Mouse (Mus musculus) liver, embryonic 16.5 days (tissue): ENCODE measurements around the gene Myl3. TPM values are rescaled to one million over a fixed set of nuclear protein-coding genes. Genes with fewer than 3 reads are reported as not detected.
A peak's percentile ranks its signal among the peaks of the same experiment; 100 is the strongest.

Source experiments
- ATAC-seq: fragments of 200-750 bp; cut with Nextera tagmentation; 2 replicates; pipeline ENCODE4 v1.8.0; 2017; ENCODE audit warnings: low read depth, mild to moderate bottlenecking, moderate number of reproducible peaks, moderate library complexity
- H3K27ac ChIP-seq: fragments of 300-500 bp; sonication (generic); 2 replicates; pipeline ENCODE4 v1.5.1; 2014; ENCODE audit warnings: mild to moderate bottlenecking, low read length
- H3K27me3 ChIP-seq: fragments of 300-500 bp; sonication (generic); 2 replicates; pipeline ENCODE4 v1.6.1; 2014; ENCODE audit warnings: low read depth, low read length, mixed read lengths; ENCODE audit not compliant: control insufficient read depth, insufficient read depth
- H3K36me3 ChIP-seq: fragments of 300-500 bp; sonication (generic); 2 replicates; pipeline ENCODE4 v1.6.1; 2014; ENCODE audit warnings: mild to moderate bottlenecking; ENCODE audit not compliant: control insufficient read depth, insufficient read depth
- H3K4me1 ChIP-seq: fragments of 300-500 bp; sonication (generic); 2 replicates; pipeline ENCODE4 v1.6.1; 2014; ENCODE audit warnings: low read depth, low read length, mixed read lengths; ENCODE audit not compliant: control insufficient read depth
- H3K4me2 ChIP-seq: fragments of 300-500 bp; sonication (generic); 2 replicates; pipeline ENCODE4 v1.6.1; 2014; ENCODE audit warnings: low read depth, low read length, mixed read lengths
- H3K4me3 ChIP-seq: fragments of 300-500 bp; sonication (generic); 2 replicates; pipeline ENCODE4 v1.5.1; 2014; ENCODE audit warnings: low read depth, mild to moderate bottlenecking, low read length
- H3K9ac ChIP-seq: fragments of 300-500 bp; sonication (generic); 2 replicates; pipeline ENCODE4 v1.6.1; 2014; ENCODE audit warnings: low read depth, low read length
- H3K9me3 ChIP-seq: fragments of 300-500 bp; sonication (generic); replicated peaks from 2 replicates; pipeline ENCODE4 v1.6.1; 2016; ENCODE audit warnings: low read length; ENCODE audit not compliant: control insufficient read depth
- WGBS: fragments of 180-500 bp; shearing (Covaris S2); extraction: QIAGEN DNeasy Blood & Tissue Kit; methylation state at CpG from one replicate; pipeline ENCODE4 v1.1.7; 2014; ENCODE audit not compliant: insufficient replicate concordance; 5-methylcytosine and 5-hydroxymethylcytosine counted together
- polyA plus RNA-seq: library from polyadenylated mRNA; unstranded; fragments of >200 nt; fragmentation: Nextera tagmentation; extraction: Ambion mirVana; gene quantifications from 2 replicates; pipeline ENCODE4 v1.2.1, GENCODE M21; 2015

Myl3 gene
- polyA plus RNA-seq, 1 experiment from 2014 or later = 1.9 TPM

DNA sequence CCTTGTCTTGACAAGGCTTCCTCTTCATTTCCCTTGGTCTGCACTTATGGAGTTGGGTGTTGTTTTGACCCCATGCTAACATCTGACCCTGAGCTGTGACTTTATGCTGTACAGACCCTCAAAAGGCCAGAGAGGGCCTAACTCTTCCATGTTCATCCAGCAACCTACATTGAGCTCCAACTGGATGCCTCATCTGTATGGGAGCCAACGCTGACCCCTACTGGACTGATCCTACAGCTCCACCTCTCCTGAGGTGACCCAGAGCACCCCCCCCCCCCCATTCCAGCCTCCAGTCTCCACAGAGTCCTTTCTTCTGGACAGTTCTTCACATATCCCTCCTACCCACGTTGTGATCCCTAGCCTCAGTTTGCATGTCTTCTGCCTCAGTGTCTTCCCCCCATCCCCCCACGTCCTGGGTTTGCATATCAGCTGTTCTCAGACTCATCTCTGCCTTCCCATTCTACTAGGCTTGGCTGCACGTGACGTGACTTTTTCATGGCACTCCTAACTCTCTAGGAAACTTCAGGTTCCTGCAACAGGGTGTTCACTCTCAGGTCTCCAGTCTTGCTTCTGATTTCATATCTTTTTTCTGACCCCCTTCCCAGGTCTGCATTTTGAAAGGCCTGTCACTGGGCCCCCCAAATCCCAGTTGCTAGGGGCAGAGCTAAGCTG is 37.7 kb downstream of the Myl3 start:
- H3K27ac ChIP-seq = no peak overlapping the region
- H3K4me1 ChIP-seq = no peaks in the 10 kb centered on the region
- no peak overlapping the region for H3K9ac ChIP-seq
- no peaks in the 10 kb centered on the region for H3K9me3 ChIP-seq
- 30% methylated on average over 5 of the region's 5 CpGs for WGBS
- ATAC-seq = no peak
- H3K4me2 ChIP-seq = no peak overlapping the region
- no peak overlapping the region for H3K4me3 ChIP-seq
- no peaks in the 10 kb centered on the region for H3K36me3 ChIP-seq
- H3K27me3 ChIP-seq = peaks cover 11% of the 10 kb centered on the region; the same call in 1 of the 2 replicates

DNA sequence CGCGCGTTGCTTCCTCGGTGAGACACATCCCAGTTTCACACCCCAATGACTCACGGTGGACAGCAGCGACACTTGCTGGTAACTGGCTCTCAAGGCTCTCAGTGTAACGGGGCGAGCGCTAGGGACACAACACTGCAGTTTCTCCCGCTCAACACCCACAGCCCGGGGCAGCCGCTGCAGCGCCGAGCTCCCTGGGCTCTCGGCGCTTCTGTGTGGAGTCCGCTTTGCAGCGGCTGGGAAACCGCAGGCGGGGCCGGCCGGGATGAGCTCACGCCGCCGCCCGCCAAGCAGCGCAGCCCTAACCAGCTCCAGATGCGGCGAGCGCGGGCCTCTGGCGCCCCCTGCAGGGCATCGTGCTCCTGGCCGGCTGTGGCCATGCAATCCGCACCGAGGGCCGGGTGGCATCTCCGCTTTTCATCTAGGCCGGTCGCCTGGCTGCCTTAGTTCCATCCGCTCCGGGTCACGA is 39.6 kb downstream of the Myl3 start:
- Histone ChIP-seq H3K27ac (no peak overlapping the region), H3K36me3 (no peaks in the 10 kb centered on the region), H3K4me3 (peak overlapping the region; percentile 46), H3K4me2 (peak overlapping the region; percentile 62), H3K4me1 (no peaks in the 10 kb centered on the region), H3K9me3 (no peaks in the 10 kb centered on the region), H3K27me3 (peaks cover 11% of the 10 kb centered on the region; the same call in 1 of the 2 replicates), H3K9ac (no peak overlapping the region; the same call in 1 of the 2 replicates)
- WGBS = under 1% methylated on average over 43 of the region's 43 CpGs
- peak; percentile 88 for ATAC-seq

DNA sequence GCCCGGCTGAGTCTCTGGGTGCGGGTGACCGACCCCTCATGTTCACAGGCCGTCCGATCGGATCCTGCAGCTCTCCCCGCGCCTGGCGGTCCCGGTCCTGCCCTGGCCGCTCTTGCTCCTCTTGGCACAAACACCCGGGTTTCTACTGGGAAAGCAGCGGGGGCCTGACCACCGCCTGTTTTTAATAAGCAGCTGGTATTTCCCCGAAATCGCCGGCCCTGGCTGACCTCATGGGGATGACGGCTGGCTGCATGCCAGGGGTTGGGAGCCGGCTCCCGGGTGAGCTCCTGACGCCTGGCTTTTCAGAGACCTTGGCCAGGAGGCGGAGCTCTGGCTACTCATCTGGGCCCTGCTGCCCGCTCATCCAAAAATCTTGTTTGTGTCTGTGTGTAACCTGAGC is 40.1 kb downstream of the Myl3 start:
- Histone ChIP-seq H3K4me2 (peak overlapping the region; percentile 62), H3K27me3 (peaks cover 11% of the 10 kb centered on the region; the same call in 1 of the 2 replicates), H3K9ac (no peak overlapping the region), H3K9me3 (no peaks in the 10 kb centered on the region), H3K36me3 (no peaks in the 10 kb centered on the region), H3K4me1 (no peaks in the 10 kb centered on the region), H3K27ac (no peak overlapping the region), H3K4me3 (peak overlapping the region; percentile 46)
- ATAC-seq = peak; percentile 71
- 3% methylated on average over 23 of the region's 23 CpGs for WGBS

DNA sequence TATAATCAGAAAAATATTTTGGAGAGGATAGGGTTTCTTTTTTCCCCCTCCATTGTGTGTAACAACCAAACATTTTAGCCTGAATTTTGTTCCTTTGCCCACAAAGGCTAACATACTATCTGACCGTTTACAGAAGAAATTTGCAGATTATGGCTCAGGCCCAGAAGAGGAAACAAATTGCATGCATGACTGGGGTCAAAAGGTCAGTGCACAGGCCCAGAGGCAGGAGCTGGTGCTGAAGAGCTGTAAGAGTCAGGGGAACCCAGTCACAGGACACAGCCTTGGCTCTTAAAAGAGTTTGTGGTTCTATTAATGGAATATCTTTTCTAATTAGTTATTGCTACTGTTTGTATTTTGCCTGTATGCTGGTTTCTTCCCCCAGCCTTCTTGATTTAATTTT is 42.0 kb downstream of the Myl3 start:
- H3K9ac ChIP-seq = no peak overlapping the region
- peaks cover 11% of the 10 kb centered on the region; the same call in 1 of the 2 replicates for H3K27me3 ChIP-seq
- ATAC-seq = no peak
- H3K4me1 ChIP-seq = no peaks in the 10 kb centered on the region
- WGBS = 17% methylated on average over 1 of the region's 1 CpGs
- H3K4me2 ChIP-seq = no peak overlapping the region
- no peaks in the 10 kb centered on the region for H3K36me3 ChIP-seq
- no peaks in the 10 kb centered on the region for H3K9me3 ChIP-seq
- H3K27ac ChIP-seq = no peak overlapping the region
- no peak overlapping the region for H3K4me3 ChIP-seq

DNA sequence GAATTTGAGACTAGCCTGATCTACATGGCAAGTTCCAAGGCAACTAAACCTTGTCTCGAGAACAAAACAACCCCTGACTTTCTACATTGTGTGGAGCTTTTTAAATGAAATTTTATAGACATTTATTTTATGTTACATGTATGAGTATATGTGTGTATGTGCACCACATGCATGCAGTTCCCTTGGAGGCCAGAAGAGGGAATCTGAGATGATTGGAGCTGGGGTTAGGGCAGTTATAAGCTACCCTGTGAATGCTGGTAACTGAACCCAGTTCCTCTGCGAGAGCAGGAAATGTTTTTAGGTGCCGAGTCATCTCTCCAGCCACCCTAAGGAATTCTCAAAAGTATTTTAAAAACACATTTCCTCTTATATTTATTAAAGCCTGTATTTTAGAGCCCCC is 46.5 kb downstream of the Myl3 start:
- Histone ChIP-seq H3K4me3 (no peak overlapping the region), H3K27ac (no peak overlapping the region), H3K4me1 (no peaks in the 10 kb centered on the region), H3K9ac (no peak overlapping the region), H3K27me3 (no peaks in the 10 kb centered on the region), H3K36me3 (no peaks in the 10 kb centered on the region), H3K9me3 (no peaks in the 10 kb centered on the region), H3K4me2 (no peak overlapping the region)
- ATAC-seq = no peak
- WGBS = 69% methylated on average over 3 of the region's 3 CpGs

DNA sequence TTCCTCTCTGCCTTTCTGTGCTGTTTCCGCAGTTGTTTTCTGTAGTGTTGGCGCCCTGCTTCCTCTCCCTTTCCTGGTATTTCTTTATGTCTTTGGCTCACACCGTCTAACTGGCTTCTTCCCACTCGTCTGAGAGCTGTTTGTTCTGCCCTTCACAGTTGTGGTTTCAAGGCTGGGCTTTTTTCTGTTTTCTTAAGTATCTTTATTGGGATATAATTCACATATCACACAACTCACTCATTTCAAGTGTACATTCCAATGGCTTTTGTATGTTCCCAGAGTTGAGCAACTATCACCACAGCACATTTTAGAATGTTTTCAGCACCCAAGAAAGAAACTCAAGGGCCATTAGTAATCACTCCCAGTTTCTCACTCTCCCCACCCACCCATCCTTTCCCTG is 48.8 kb downstream of the Myl3 start:
- Histone ChIP-seq H3K4me3 (no peak overlapping the region), H3K27ac (no peak overlapping the region), H3K4me2 (no peak overlapping the region), H3K4me1 (no peaks in the 10 kb centered on the region), H3K9me3 (no peaks in the 10 kb centered on the region), H3K36me3 (no peaks in the 10 kb centered on the region), H3K9ac (no peak overlapping the region), H3K27me3 (no peaks in the 10 kb centered on the region)
- WGBS = 46% methylated on average over 4 of the region's 4 CpGs
- no peak for ATAC-seq

DNA sequence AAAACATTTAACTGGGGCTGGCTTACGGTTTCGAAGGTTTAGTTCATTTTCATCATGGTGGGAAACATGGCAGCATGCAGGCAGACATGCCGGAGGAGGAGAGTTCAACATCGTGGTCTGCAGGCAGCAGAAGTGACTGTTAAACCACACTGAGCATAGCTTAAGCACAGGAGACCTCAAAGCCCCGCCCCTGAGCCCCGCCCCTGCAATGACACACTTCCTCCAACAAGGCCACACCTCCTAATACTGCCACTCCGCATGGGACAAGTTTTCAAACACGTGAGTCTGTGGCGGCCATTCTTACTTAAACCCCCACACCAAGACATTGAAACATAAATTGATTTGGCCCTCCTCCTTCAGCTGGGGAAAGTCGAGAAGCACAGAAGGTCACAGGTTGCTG is 55.4 kb downstream of the Myl3 start:
- H3K27ac ChIP-seq = no peak overlapping the region
- H3K4me2 ChIP-seq = no peak overlapping the region
- H3K4me1 ChIP-seq = no peaks in the 10 kb centered on the region
- WGBS = 62% methylated on average over 10 of the region's 10 CpGs
- H3K36me3 ChIP-seq = no peaks in the 10 kb centered on the region
- H3K4me3 ChIP-seq = no peak overlapping the region
- H3K9ac ChIP-seq = no peak overlapping the region
- no peaks in the 10 kb centered on the region for H3K27me3 ChIP-seq
- no peak for ATAC-seq
- H3K9me3 ChIP-seq = no peaks in the 10 kb centered on the region

DNA sequence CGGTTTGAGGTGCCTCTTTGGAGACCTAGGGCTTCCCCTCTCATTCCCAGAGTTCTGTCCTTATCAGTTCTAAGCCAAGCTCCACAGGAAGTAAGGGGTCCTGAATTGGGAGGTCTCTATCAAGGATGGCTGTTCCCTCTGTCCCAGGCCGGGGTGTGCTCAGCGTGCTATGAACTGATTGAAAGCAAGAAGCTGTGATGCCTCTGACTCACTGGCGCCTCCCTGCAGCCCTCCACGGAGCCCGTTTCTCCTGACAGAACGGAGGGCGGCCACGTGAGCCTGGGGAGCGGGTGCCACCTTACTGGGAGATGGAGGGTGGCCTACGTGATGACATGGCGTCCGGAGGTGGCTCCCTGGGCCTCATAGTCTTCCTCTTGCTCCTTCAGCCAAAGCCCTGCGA is 56.2 kb downstream of the Myl3 start, which contains the start of gene Prss42:
Prss42 (plus strand) TSS at position 301 of the 400 bp plus-strand sequence.
- H3K9me3 ChIP-seq = no peaks in the 10 kb centered on the region
- no peak for ATAC-seq
- no peak within 1 kb of the TSS for H3K9ac ChIP-seq
- H3K4me1 ChIP-seq = no peaks in the 10 kb centered on the region
- WGBS = 81% methylated on average over 14 of the region's 14 CpGs
- no peaks in the 10 kb centered on the region for H3K36me3 ChIP-seq
- no peak within 1 kb of the TSS for H3K27ac ChIP-seq
- H3K4me2 ChIP-seq = no peak within 1 kb of the TSS
- no peak within 1 kb of the TSS for H3K4me3 ChIP-seq
- no peaks in the 10 kb centered on the region for H3K27me3 ChIP-seq

DNA sequence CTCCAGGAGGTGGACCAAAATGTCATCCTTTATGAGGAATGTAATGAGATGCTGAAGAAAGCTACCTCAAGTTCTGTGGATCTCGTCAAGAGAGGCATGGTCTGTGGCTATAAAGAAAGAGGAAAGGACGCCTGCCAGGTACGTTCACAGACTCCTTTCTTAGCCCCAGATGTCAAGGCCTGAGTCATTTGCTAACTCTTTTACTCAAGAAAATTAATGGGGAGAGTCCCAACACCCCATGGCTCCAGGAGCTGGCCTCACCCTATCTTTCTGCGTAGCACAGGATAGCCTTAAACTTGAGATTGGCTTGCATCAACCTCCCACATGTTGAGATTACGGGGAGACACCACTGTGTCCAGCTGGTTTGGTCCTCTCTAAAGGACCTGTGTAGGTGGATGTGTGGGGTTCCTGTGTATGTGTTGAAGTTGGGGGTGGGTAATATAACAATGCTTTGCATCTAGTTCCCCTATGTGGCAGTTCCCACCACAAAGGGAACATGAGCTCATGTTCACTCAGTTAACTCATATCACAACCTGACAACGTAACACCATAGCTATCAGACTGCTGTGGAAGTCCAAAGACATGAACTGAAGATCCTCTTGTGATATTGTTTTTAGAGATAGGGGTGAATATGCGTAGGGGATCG is 59.3 kb downstream of the Myl3 start:
- ATAC-seq = no peak
- Histone ChIP-seq H3K4me2 (no peak overlapping the region), H3K9ac (no peak overlapping the region), H3K9me3 (no peaks in the 10 kb centered on the region), H3K4me1 (no peaks in the 10 kb centered on the region), H3K36me3 (no peaks in the 10 kb centered on the region), H3K4me3 (no peak overlapping the region), H3K27ac (no peak overlapping the region), H3K27me3 (no peaks in the 10 kb centered on the region)
- 62% methylated on average over 8 of the region's 8 CpGs for WGBS
